Mouse (Mus musculus) megakaryocyte, embryonic 14.5 days (primary cell): ENCODE measurements around the gene Csmd2.

Source experiments
- FLI1 ChIP-seq: IDR thresholded peaks from 2 replicates; pipeline ENCODE4 v1.6.1; 2012; ENCODE audit warnings: low read length, inconsistent platforms, mixed read lengths
- GATA1 ChIP-seq: IDR thresholded peaks from 3 replicates; pipeline ENCODE4 v1.6.1; 2012; ENCODE audit warnings: mixed read lengths, low read length, inconsistent platforms, borderline replicate concordance

- TF ChIP-seq GATA1 (no peak), FLI1 (no peak)
Measured at GRCm38 (mm10) chr4:128124738-128125137, 137.1 kb downstream of the Csmd2 start.
